Mouse (Mus musculus) heart, adult 9 months (tissue): Measurements from ENCODE around the gene L3hypdh.
A peak's percentile ranks its signal among the peaks of the same experiment; 100 is the strongest.

ENCODE experiments used
- DNase-seq, 2 experiments: peaks; one replicate each; pipeline ENCODE4 v3.0.0; 2022; ENCODE audit warnings: low spot score in 2 of 2

Gene L3hypdh

DNA sequence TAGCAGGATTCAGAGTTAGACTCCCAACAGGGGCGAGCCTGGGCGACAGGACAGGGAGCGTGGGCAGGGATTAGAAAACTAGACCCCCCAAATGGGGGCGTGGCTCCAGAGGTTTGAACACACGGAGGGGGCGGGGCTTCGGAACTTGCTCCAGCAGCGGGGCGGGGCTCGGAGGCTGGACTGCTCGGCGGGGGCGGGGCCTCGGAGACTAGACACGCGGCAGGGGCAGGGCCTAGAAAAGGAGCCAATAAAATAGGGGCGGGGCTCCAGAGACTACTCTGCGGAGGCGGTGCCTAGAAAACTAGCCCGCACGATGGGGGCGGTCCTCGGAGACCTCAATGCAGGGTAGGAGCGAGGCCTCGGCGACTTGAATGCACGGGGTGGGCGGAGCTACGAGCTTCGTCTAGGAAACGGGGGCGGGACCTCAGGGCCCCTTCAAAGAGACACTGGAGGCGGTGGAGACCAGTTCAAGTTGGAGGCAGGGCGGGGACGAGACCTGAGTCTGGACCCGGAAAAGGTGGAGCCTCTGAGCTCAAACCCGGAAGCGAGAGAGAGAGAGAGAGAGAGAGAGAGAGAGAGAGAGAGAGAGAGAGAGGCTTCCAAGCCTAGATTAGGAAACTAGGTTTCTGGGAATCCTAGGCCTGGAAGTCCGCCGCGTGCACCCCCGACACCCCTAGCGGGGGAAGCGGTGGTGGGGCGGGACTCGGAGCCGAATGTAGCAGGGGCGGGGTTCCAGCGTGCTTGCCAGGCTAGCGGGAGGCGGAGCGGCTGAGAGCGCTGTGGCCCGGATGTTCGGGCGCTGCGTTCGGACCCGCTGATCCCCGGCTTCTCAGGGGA is at the start of gene L3hypdh, which contains the start of gene Jkamp:
Gene L3hypdh, minus strand, starts transcription at position 111 of the 837 bp plus-strand sequence.
Gene Jkamp, plus strand, starts transcription at position 261 of the 837 bp plus-strand sequence.
- DNase-seq = peak; percentile 100

GRCm38 (mm10) chr12:72129203-72129602 is 44.0 kb upstream of the L3hypdh start:
- DNase-seq = no peak

- no peak for DNase-seq
These were observed 30.6 kb upstream of the L3hypdh start for GRCm38 (mm10) chr12:72115686-72116345.

- peak in 1 of 2 experiments; percentile 19 for DNase-seq
These were observed 29.9 kb upstream of the L3hypdh start for GRCm38 (mm10) chr12:72115126-72115525.

DNA sequence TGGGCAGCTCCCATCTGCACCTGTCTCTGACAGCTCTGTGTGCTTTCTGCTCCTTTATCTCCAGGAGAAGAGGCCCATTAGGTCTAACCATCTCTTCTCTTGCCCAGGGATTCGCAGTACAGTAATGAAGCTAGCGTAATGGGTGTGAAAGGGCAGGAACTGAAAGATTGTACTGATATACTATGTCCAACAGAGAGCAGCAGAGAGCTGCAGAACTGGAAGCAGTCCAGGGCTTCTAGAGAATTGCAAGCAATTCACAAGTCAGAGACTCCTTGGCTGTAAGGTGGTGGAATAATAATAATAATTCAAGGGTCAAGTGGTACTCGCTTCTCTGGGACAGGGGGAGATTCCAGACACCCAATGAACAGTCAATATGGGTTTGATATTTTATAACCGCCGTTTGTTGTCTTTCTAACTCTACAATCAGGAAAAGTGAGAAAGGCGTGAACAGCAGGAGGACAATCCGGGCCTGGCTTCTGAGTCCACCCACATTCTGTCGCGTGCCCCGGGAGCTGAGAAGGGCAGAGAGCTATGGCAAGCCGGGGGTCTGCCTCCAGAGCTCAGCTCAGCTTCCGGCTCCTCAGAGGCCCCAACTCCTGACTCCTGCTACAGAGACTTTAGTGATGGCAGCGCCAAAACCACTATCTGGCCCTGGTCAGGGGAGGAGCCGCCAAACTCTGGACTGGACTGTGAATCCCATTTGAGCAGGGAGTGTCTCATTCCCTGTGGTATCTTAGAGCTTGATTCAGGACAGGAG is 19.5 kb upstream of the L3hypdh start:
- DNase-seq = peak; percentile 42 to 75

- DNase-seq = no peak
These were observed 18.8 kb upstream of the L3hypdh start for GRCm38 (mm10) chr12:72104027-72104426.

DNA sequence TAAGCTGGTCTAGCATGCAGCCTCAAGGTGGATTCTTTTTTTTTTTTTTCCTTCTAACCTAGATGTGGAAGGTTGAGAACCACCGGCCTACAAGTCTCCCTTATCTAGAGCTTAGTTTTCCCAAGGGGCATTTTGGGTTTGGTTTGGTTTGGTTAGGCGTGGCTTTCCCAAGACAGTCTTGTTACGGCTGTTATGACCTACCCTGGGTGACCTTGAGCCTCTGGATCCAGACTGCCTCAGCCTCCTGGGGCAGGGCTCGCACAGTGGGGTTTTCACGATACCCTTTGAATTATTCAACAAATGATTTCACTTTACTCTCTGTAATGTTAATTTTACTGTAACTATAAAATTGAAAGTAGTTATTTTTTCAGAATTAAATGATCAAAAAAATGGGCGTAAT is 17.5 kb upstream of the L3hypdh start:
- DNase-seq = no peak

- DNase-seq = no peak
These were observed 11.7 kb upstream of the L3hypdh start for GRCm38 (mm10) chr12:72096966-72097365.

- no peak for DNase-seq
These were observed 4.6 kb upstream of the L3hypdh start for GRCm38 (mm10) chr12:72089802-72090201.

DNA sequence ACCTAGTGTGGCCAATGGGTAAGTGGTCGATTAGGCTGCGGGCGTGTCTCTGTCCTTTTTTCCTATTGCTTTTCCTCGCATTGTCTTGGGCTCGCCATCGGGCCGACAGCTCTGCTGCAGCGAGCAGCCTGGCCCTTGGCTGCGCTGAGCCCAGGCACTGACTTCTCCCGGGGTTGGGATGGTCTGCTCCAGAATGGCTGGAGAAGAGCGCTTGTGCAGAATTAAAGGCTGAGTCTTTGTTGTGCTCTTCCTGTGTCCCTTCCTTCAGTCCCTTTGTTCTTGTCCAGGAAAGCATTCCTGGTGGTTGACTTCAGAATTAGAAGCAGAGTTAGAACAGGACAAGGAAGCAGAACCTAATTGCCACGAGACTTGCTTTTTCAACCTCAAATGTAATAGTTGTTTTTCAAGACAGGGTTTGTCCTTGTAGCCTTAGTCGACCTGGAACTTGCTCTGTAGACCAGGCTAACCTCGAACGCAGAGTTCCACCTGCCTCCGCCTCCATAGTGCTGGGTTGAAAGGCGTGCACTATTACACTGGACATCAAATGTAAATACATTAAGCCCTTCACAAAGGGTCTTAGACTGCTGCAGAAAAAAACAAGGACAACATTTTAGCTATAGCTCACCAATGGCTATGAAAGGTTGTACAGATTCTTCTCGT is 1.1 kb upstream of the L3hypdh start:
- no peak for DNase-seq

- DNase-seq = no peak
These were observed 263 bp downstream of the L3hypdh start for GRCm38 (mm10) chr12:72085024-72085328.

DNA sequence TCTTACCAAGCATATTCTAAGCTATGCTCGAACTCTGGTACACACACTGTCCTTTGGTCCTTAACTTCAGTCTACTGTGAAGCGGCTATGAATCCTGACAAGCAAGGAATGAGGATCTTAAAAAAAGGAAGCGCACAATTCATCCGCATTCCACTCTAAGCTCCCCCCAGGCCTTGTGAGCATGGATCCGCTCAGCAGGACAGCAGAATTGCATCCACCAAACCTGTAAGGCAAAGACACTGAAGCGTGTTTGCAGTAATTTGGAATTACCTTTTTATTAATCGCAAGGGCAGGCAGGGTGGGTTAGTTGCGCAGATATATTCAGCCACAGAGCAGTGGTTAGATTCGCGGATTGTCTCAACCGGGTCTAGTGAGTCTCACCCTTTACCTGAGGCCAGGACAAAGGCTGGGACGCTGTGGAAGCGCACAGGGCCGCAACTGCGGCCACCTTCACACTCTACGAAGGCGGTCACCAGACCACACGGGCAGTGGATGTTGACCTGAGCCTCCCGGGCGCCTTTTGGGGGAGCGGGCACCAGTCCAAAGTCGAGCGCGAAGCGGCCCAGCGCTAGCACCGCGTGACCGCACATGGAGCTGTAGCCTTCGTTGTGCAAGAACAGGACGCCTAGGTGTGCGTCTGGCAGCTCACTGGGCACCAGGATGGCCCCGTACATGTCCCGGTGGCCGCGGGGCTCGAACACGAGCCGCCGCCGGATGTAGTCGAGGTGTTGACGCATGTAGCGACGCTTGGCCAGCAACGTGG is 797 bp downstream of the L3hypdh start:
- DNase-seq = no peak

- DNase-seq = no peak
These were observed 2.0 kb downstream of the L3hypdh start for GRCm38 (mm10) chr12:72083265-72083664.

DNA sequence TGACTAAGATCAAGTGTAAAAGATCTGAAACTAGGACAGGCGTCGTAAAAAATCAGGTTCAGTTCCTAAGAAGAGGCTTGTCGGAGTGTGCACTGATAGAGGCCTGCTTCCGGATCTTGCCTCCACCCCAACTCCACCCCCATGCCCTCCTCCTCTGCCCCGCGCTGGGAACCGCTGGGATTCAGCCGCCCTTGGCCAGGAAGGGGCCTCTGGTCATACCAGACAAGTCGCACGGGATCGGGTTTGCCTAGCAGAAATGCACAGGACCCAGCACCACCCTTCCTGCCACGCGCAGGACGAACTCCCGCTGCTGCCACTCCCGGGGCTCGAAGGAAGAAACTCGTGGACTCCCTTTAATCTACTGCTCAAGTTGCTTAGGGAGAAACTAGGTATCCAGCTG is 2.9 kb downstream of the L3hypdh start:
- no peak for DNase-seq

- DNase-seq = no peak
These were observed 3.3 kb downstream of the L3hypdh start for GRCm38 (mm10) chr12:72081961-72082360.

DNA sequence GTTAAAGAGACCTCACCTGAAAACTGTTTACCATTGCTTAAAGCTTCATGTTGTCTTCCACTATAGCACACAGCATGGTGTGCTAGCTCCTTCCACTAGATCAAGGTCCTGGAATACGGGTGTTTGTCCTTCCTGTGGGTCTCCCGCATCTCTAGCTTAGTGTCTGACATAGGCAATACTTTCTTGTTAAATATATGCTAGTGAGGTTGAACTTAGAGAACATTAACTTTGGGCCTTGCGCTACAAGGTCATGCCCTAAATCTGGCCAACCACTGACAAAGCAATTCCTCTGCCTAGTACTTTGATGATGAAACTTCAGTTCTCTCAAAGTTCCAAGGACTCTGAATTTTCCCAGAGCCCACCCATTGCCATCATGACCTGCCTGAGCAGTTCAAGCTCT is 7.0 kb downstream of the L3hypdh start:
- DNase-seq = no peak

GRCm38 (mm10) chr12:72070327-72071269 is 14.6 kb downstream of the L3hypdh start, which contains the start of gene Gpr135:
Gene Gpr135 (minus strand): TSS chr12:72071125.
- peak; percentile 76 to 81 for DNase-seq

- no peak for DNase-seq
These were observed 15.5 kb downstream of the L3hypdh start for GRCm38 (mm10) chr12:72069626-72070326.

DNA sequence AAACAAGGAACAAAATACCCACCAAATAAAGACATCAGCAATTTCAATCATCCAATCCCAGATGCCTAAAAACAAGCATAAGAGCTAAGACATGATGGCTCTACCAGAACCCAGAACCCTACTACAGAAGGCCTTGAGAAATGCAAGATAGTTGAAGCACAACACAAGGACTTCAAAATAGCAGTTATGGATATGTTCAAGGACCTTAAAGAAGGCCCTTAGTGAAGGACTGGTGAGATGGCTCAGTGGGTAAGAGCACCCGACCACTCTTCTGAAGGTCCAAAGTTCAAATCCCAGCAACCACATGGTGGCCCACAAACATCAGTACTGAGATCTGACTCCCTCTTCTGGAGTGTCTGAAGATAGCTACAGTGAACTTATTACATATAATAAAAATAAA is 27.5 kb downstream of the L3hypdh start:
- no peak for DNase-seq
